Mouse (Mus musculus): ENCODE data around the gene Mapt. TPM values are rescaled to one million over a fixed set of nuclear protein-coding genes. Genes with fewer than 3 reads are reported as not detected.

Gene Mapt
- polyA plus RNA-seq, 1 experiment from 2014 or later, result 10.5 TPM

DNA sequence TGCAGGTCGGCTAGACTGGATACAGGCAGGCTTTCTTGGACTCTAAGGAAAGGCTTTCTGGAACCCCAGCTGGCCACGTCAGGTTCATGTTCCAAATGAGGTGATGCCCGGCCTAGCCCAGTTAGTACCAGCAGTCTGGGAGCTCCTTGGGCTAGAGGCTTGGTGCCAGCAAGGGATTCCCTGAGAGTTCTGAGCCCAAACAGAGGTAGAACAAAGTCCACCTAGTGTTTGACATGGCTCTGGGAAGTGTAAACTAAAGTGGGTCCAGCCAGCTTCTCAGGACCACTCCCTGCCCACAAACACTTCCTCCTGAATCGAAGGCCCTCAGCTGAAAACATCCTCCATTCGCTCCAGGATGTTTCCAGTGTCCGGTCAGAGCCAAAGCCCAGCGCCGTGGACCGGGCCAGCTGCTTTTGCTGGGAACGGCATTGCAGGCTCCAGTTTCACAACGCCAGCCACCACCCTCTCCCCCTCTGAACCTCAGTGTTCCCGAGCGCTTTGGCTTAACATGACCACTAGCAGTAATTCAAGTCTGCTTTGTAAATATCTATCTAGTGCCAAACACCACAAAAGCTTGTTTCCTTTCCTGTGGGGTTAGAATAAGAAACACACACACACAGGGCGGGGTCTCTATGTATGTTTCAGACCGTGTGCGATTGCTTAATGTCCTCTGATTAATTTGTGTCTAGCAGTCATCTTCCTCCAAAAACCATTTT, 85.7 kb downstream of the Mapt start:
- Histone ChIP-seq H3K4me1 (peaks cover 9% of the 10 kb centered on the region), H3K9ac (no peak overlapping the region), H3K27ac (replicated peaks) (no peak overlapping the region), H3K9me3 (replicated peaks) (no peaks in the 10 kb centered on the region), H3K4me3 (replicated peaks) (no peak overlapping the region), H3K4me2 (replicated peaks) (no peak overlapping the region), H3K36me3 (no peaks in the 10 kb centered on the region), H3K27me3 (no peaks in the 10 kb centered on the region)
- ATAC-seq (ENCODE audit: insufficient number of reproducible peaks, low FRiP score, low TSS enrichment, low read depth), result no peak
- 55% methylated on average over 16 of the region's 16 CpGs for WGBS

- H3K4me3 ChIP-seq (replicated peaks), result no peak overlapping the region
- no peaks in the 10 kb centered on the region for H3K9me3 ChIP-seq (replicated peaks)
- H3K4me1 ChIP-seq, result peaks cover 9% of the 10 kb centered on the region
- no peak for ATAC-seq (ENCODE audit: insufficient number of reproducible peaks, low FRiP score, low TSS enrichment, low read depth)
- 80% methylated on average over 3 of the region's 3 CpGs for WGBS
- H3K27me3 ChIP-seq, result no peaks in the 10 kb centered on the region
- no peak overlapping the region for H3K27ac ChIP-seq (replicated peaks)
- H3K4me2 ChIP-seq (replicated peaks), result no peak overlapping the region
- H3K9ac ChIP-seq, result no peak overlapping the region
- H3K36me3 ChIP-seq, result no peaks in the 10 kb centered on the region
These were observed 86.4 kb downstream of the Mapt start for GRCm38 (mm10) chr11:104317631-104318030.

DNA sequence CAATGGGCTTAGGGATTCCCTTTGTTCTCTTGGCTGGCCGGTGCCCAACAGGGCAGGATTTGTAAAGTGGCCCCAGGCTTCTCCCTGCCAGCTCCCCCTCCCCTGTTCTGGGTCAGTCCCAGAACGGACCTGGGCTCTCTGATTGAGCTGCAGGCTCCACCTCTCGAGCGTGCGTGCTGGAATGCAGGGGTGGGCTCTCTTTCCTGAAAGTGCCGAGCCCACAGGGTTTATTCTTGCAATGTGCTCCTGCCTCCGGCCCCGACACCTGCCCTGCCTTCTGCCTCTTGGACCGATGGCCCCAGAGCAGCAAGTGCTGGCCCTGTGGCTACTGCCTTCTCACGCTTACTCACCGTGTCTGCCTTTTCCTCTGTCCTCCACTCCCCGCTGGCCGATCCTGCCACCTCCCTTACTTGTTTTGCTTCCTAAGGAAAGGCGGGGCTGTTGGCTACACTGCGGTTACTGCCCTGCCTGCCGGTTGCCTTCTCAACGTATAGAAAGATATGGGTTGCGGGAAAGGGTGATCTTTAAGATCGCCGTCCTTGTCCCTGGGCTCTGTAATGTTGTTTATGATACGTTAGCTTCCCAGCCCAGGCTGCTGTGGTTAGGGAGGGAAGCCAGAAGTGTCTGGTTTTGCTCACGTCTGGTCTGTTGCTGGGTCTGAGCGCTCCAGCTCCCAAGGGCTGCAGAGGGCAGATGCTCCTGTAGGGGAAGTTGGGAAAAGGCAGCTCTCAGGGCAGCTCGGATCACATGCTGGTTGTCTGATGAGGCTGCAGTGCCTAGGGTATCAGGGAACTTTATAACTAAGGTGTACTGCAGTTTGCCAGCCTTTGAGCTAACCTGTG, 88.0 kb downstream of the Mapt start:
- ATAC-seq (ENCODE audit: insufficient number of reproducible peaks, low FRiP score, low TSS enrichment, low read depth), result peak; percentile 81
- Histone ChIP-seq H3K9ac (peak overlapping the region; percentile 19; the same call in 1 of the 2 replicates), H3K4me3 (replicated peaks) (peak overlapping the region; percentile 48), H3K36me3 (no peaks in the 10 kb centered on the region), H3K27ac (replicated peaks) (no peak overlapping the region), H3K27me3 (no peaks in the 10 kb centered on the region), H3K9me3 (replicated peaks) (no peaks in the 10 kb centered on the region), H3K4me1 (peaks cover 9% of the 10 kb centered on the region), H3K4me2 (replicated peaks) (peak overlapping the region; percentile 81)
- 1% methylated on average over 24 of the region's 24 CpGs for WGBS

GRCm38 (mm10) chr11:104320511-104320910, 89.3 kb downstream of the Mapt start:
- no peak for ATAC-seq (ENCODE audit: insufficient number of reproducible peaks, low FRiP score, low TSS enrichment, low read depth)
- H3K4me3 ChIP-seq (replicated peaks), result no peak overlapping the region
- no peak overlapping the region for H3K4me2 ChIP-seq (replicated peaks)
- WGBS, result 43% methylated on average over 5 of the region's 5 CpGs
- no peak overlapping the region for H3K27ac ChIP-seq (replicated peaks)
- H3K4me1 ChIP-seq, result peaks cover 9% of the 10 kb centered on the region
- H3K27me3 ChIP-seq, result no peaks in the 10 kb centered on the region
- no peak overlapping the region for H3K9ac ChIP-seq
- H3K9me3 ChIP-seq (replicated peaks), result no peaks in the 10 kb centered on the region
- no peaks in the 10 kb centered on the region for H3K36me3 ChIP-seq

- 30% methylated on average over 4 of the region's 4 CpGs for WGBS
- no peak for ATAC-seq (ENCODE audit: insufficient number of reproducible peaks, low FRiP score, low TSS enrichment, low read depth)
- Histone ChIP-seq H3K27me3 (no peaks in the 10 kb centered on the region), H3K4me2 (replicated peaks) (no peak overlapping the region), H3K9me3 (replicated peaks) (no peaks in the 10 kb centered on the region), H3K27ac (replicated peaks) (no peak overlapping the region), H3K4me3 (replicated peaks) (no peak overlapping the region), H3K36me3 (no peaks in the 10 kb centered on the region), H3K4me1 (peaks cover 9% of the 10 kb centered on the region), H3K9ac (no peak overlapping the region)
These were observed 91.0 kb downstream of the Mapt start for GRCm38 (mm10) chr11:104322142-104322541.

DNA sequence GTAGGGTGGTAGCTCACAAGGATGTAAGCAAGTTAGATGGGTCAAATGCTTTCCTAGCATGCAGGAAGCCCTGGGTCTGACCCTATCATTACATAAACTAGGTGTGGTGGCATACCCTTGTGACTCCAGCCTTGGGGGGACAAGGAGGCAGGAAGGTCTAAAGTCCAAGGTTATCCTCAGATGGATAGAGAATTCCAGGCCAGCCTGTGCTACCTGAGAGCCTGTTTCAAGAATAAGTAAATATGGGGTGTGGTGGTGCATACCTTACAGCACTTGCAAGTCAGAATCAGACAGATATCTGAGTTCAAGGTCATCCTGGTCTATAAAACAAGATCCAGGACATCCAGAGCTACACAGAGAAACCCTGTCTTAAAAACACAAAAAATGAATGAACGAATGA, 96.3 kb downstream of the Mapt start:
- no peaks in the 10 kb centered on the region for H3K4me1 ChIP-seq
- no peaks in the 10 kb centered on the region for H3K9me3 ChIP-seq (replicated peaks)
- H3K4me3 ChIP-seq (replicated peaks), result no peak overlapping the region
- WGBS, result 100% methylated on average over 1 of the region's 1 CpGs
- H3K9ac ChIP-seq, result no peak overlapping the region
- no peak overlapping the region for H3K27ac ChIP-seq (replicated peaks)
- no peak overlapping the region for H3K4me2 ChIP-seq (replicated peaks)
- peaks cover 11% of the 10 kb centered on the region for H3K36me3 ChIP-seq
- ATAC-seq (ENCODE audit: insufficient number of reproducible peaks, low FRiP score, low TSS enrichment, low read depth), result no peak
- no peaks in the 10 kb centered on the region for H3K27me3 ChIP-seq

- peaks cover 16% of the 10 kb centered on the region for H3K36me3 ChIP-seq
These were observed 96.8 kb downstream of the Mapt start for GRCm38 (mm10) chr11:104327946-104328345.

DNA sequence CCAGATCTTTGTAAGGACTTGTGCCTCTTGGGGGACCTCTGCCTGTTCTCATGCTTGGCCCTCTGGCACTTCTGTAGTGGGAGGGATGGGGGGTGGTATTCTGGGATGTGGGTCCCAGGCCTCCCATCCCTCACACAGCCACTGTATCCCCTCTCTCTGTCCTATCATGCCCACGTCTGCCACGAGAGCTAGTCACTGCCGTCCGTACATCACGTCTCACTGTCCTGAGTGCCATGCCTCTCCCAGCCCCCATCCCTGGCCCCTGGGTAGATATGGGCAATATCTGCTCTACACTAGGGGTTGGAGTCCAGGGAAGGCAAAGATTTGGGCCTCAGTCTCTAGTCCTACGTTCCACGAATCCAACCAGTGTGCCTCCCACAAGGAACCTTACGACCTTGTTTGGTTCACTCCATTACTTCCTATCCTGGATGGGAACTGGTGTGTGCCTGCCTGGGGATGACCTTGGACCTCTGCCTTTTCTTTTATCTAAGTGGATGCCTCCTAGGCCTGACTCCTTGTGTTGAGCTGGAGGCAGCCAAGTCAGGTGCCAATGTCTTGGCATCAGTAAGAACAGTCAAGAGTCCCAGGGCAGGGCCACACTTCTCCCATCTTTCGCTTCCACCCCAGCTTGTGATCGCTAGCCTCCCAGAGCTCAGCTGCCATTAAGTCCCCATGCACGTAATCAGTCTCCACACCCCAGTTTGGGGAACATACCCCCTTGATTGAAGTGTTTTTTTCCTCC, 98.2 kb downstream of the Mapt start:
- Histone ChIP-seq H3K4me2 (replicated peaks) (no peak overlapping the region), H3K27me3 (no peaks in the 10 kb centered on the region), H3K9me3 (replicated peaks) (no peaks in the 10 kb centered on the region), H3K27ac (replicated peaks) (no peak overlapping the region), H3K4me3 (replicated peaks) (no peak overlapping the region), H3K9ac (no peak overlapping the region), H3K4me1 (no peaks in the 10 kb centered on the region), H3K36me3 (peaks cover 26% of the 10 kb centered on the region)
- ATAC-seq (ENCODE audit: insufficient number of reproducible peaks, low FRiP score, low TSS enrichment, low read depth), result no peak
- WGBS, result 83% methylated on average over 11 of the region's 11 CpGs

More at GRCm38 (mm10) chr11:104327946-104328345, 96.8 kb downstream of the Mapt start:
- H3K27me3 ChIP-seq, result no peaks in the 10 kb centered on the region
- no peak for ATAC-seq (ENCODE audit: insufficient number of reproducible peaks, low FRiP score, low TSS enrichment, low read depth)
- H3K4me1 ChIP-seq, result no peaks in the 10 kb centered on the region
- H3K9me3 ChIP-seq (replicated peaks), result no peaks in the 10 kb centered on the region
- no peak overlapping the region for H3K4me3 ChIP-seq (replicated peaks)
- 89% methylated on average over 6 of the region's 6 CpGs for WGBS
- H3K9ac ChIP-seq, result no peak overlapping the region
- H3K27ac ChIP-seq (replicated peaks), result no peak overlapping the region
- H3K4me2 ChIP-seq (replicated peaks), result no peak overlapping the region

DNA sequence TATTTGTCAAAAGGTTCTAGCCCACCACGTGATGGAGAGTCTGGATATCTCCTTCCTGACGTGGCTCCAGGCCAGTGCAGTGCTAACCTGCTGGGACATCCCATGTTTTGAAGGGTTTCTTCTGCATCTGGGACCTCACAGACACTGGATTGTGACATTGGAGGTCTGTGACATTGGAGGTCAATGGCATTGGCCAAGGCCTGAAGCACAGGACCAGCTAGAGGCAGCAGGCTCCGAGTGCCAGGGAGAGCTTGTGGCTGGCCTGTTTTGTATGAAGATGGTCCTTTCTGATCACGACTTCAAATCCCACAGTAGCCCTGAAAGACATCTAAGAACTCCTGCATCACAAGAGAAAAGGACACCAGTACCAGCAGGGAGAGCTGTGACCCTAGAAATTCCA, 99.0 kb downstream of the Mapt start:
- Histone ChIP-seq H3K9ac (no peak overlapping the region), H3K27me3 (no peaks in the 10 kb centered on the region)
- no peak for ATAC-seq (ENCODE audit: insufficient number of reproducible peaks, low FRiP score, low TSS enrichment, low read depth)

GRCm38 (mm10) chr11:104331208-104331607, 100.0 kb downstream of the Mapt start:
- no peak overlapping the region for H3K4me3 ChIP-seq (replicated peaks)
- WGBS, result 91% methylated on average over 3 of the region's 3 CpGs
- H3K9ac ChIP-seq, result no peak overlapping the region

More for the DNA sequence above, 99.0 kb downstream of the Mapt start:
- 79% methylated on average over 4 of the region's 4 CpGs for WGBS
- H3K27ac ChIP-seq (replicated peaks), result no peak overlapping the region
- no peaks in the 10 kb centered on the region for H3K4me1 ChIP-seq
- H3K9me3 ChIP-seq (replicated peaks), result no peaks in the 10 kb centered on the region
- H3K4me2 ChIP-seq (replicated peaks), result no peak overlapping the region
- peaks cover 34% of the 10 kb centered on the region for H3K36me3 ChIP-seq
- no peak overlapping the region for H3K4me3 ChIP-seq (replicated peaks)

DNA sequence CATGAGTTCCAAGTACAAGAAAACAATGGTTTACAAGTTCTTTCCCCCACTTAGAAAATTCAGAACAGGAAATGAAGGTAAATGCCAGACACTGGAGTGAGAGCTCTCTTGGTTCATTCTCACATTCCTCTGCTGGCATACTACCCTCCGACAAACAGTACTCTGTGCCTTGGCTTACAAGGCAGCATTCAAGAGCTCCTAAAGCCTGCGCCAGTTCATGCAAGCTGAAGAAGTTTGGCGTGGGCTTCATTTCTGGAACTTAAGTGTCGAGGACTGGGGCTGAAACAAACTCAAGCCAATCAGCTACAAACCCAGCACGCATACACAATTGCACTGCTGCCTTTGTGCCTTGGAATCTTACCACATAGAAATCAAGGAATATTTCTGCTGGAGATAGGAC, 100.9 kb downstream of the Mapt start:
- H3K9ac ChIP-seq, result no peak overlapping the region
- H3K27me3 ChIP-seq, result no peaks in the 10 kb centered on the region
- WGBS, result 83% methylated on average over 5 of the region's 5 CpGs
- H3K4me2 ChIP-seq (replicated peaks), result no peak overlapping the region
- H3K4me1 ChIP-seq, result no peaks in the 10 kb centered on the region
- ATAC-seq (ENCODE audit: insufficient number of reproducible peaks, low FRiP score, low TSS enrichment, low read depth), result no peak
- H3K27ac ChIP-seq (replicated peaks), result no peak overlapping the region
- H3K36me3 ChIP-seq, result peaks cover 49% of the 10 kb centered on the region
- no peak overlapping the region for H3K4me3 ChIP-seq (replicated peaks)
- no peaks in the 10 kb centered on the region for H3K9me3 ChIP-seq (replicated peaks)

More at GRCm38 (mm10) chr11:104331208-104331607, 100.0 kb downstream of the Mapt start:
- Histone ChIP-seq H3K36me3 (peaks cover 44% of the 10 kb centered on the region), H3K4me2 (replicated peaks) (no peak overlapping the region), H3K4me1 (no peaks in the 10 kb centered on the region), H3K9me3 (replicated peaks) (no peaks in the 10 kb centered on the region), H3K27me3 (no peaks in the 10 kb centered on the region), H3K27ac (replicated peaks) (no peak overlapping the region)
- no peak for ATAC-seq (ENCODE audit: insufficient number of reproducible peaks, low FRiP score, low TSS enrichment, low read depth)
